Mouse (Mus musculus): ENCODE data around the gene Ranbp2. TPM values are rescaled to one million over a fixed set of nuclear protein-coding genes. Genes with fewer than 3 reads are reported as not detected.

Gene Ranbp2
- polyA plus RNA-seq, 1 experiment from 2014 or later = 26.8 TPM

- H3K4me1 ChIP-seq (ENCODE audit: control insufficient read depth in 2 of 2, insufficient read depth in 2 of 2, low read length in 2 of 2) = peaks cover 0 to 3% of the 10 kb centered on the region in 2 experiments; a peak in 1 of 4 replicates
- no peak overlapping the region for H3K4me3 ChIP-seq (ENCODE audit: control insufficient read depth in 1 of 2, insufficient read depth in 1 of 2, low read depth in 1 of 2, low read length in 2 of 2)
- H3K9me3 ChIP-seq (ENCODE audit: control insufficient read depth, low read length) = no peaks in the 10 kb centered on the region
- no peak overlapping the region for H3K4me2 ChIP-seq (ENCODE audit: low read length)
- no peaks in the 10 kb centered on the region for H3K27me3 ChIP-seq (ENCODE audit: control insufficient read depth, insufficient read depth, low read length)
- H3K27ac ChIP-seq (replicated peaks in 1 of 2; ENCODE audit: control insufficient read depth in 1 of 2, insufficient read depth in 1 of 2, low read depth in 2 of 2, low read length in 2 of 2) = no peak overlapping the region
- WGBS = 95% methylated on average over 1 of the region's 1 CpGs
- no peak for ATAC-seq (ENCODE audit: insufficient number of reproducible peaks, insufficient read depth, low FRiP score, low read depth)
- H3K9ac ChIP-seq (ENCODE audit: low read length) = no peak overlapping the region
- H3K36me3 ChIP-seq (ENCODE audit: control insufficient read depth, insufficient read depth, low read length) = peaks cover 93% of the 10 kb centered on the region
Measured at GRCm38 (mm10) chr10:58459896-58460295, 13.2 kb downstream of the Ranbp2 start.

GRCm38 (mm10) chr10:58477086-58477755 lies 30.5 kb downstream of the Ranbp2 start:
- 90% methylated on average over 5 of the region's 5 CpGs for WGBS
- no peak overlapping the region for H3K9ac ChIP-seq (ENCODE audit: low read length)
- H3K9me3 ChIP-seq (ENCODE audit: control insufficient read depth, low read length) = no peaks in the 10 kb centered on the region
- no peaks in the 10 kb centered on the region for H3K4me1 ChIP-seq (ENCODE audit: control insufficient read depth in 2 of 2, insufficient read depth in 2 of 2, low read length in 2 of 2)
- peaks cover 87% of the 10 kb centered on the region for H3K36me3 ChIP-seq (ENCODE audit: control insufficient read depth, insufficient read depth, low read length)
- H3K27me3 ChIP-seq (ENCODE audit: control insufficient read depth, insufficient read depth, low read length) = no peaks in the 10 kb centered on the region
- H3K4me2 ChIP-seq (ENCODE audit: low read length) = no peak overlapping the region
- no peak for ATAC-seq (ENCODE audit: insufficient number of reproducible peaks, insufficient read depth, low FRiP score, low read depth)
- H3K27ac ChIP-seq (replicated peaks in 1 of 2; ENCODE audit: control insufficient read depth in 1 of 2, insufficient read depth in 1 of 2, low read depth in 2 of 2, low read length in 2 of 2) = no peak overlapping the region
- no peak overlapping the region for H3K4me3 ChIP-seq (ENCODE audit: control insufficient read depth in 1 of 2, insufficient read depth in 1 of 2, low read depth in 1 of 2, low read length in 2 of 2)

- no peaks in the 10 kb centered on the region for H3K9me3 ChIP-seq (ENCODE audit: control insufficient read depth, low read length)
- no peak for ATAC-seq (ENCODE audit: insufficient number of reproducible peaks, insufficient read depth, low FRiP score, low read depth)
- no peaks in the 10 kb centered on the region for H3K27me3 ChIP-seq (ENCODE audit: control insufficient read depth, insufficient read depth, low read length)
- H3K4me1 ChIP-seq (ENCODE audit: control insufficient read depth in 2 of 2, insufficient read depth in 2 of 2, low read length in 2 of 2) = no peaks in the 10 kb centered on the region
- no peak overlapping the region for H3K4me2 ChIP-seq (ENCODE audit: low read length)
- 89% methylated on average over 2 of the region's 2 CpGs for WGBS
- no peak overlapping the region for H3K27ac ChIP-seq (replicated peaks in 1 of 2; ENCODE audit: control insufficient read depth in 1 of 2, insufficient read depth in 1 of 2, low read depth in 2 of 2, low read length in 2 of 2)
- no peak overlapping the region for H3K4me3 ChIP-seq (ENCODE audit: control insufficient read depth in 1 of 2, insufficient read depth in 1 of 2, low read depth in 1 of 2, low read length in 2 of 2)
- H3K9ac ChIP-seq (ENCODE audit: low read length) = no peak overlapping the region
- peaks cover 88% of the 10 kb centered on the region for H3K36me3 ChIP-seq (ENCODE audit: control insufficient read depth, insufficient read depth, low read length)
Measured at GRCm38 (mm10) chr10:58478071-58478578, 31.4 kb downstream of the Ranbp2 start.

- WGBS = 94% methylated on average over 4 of the region's 4 CpGs
- Histone ChIP-seq H3K36me3 (ENCODE audit: control insufficient read depth, insufficient read depth, low read length) (peaks cover 90% of the 10 kb centered on the region), H3K4me3 (ENCODE audit: control insufficient read depth in 1 of 2, insufficient read depth in 1 of 2, low read depth in 1 of 2, low read length in 2 of 2) (no peak overlapping the region), H3K27ac (replicated peaks in 1 of 2; ENCODE audit: control insufficient read depth in 1 of 2, insufficient read depth in 1 of 2, low read depth in 2 of 2, low read length in 2 of 2) (no peak overlapping the region), H3K27me3 (ENCODE audit: control insufficient read depth, insufficient read depth, low read length) (no peaks in the 10 kb centered on the region), H3K9me3 (ENCODE audit: control insufficient read depth, low read length) (no peaks in the 10 kb centered on the region), H3K9ac (ENCODE audit: low read length) (no peak overlapping the region), H3K4me2 (ENCODE audit: low read length) (no peak overlapping the region), H3K4me1 (ENCODE audit: control insufficient read depth in 2 of 2, insufficient read depth in 2 of 2, low read length in 2 of 2) (no peaks in the 10 kb centered on the region)
- no peak for ATAC-seq (ENCODE audit: insufficient number of reproducible peaks, insufficient read depth, low FRiP score, low read depth)
Measured at GRCm38 (mm10) chr10:58479954-58480490, 33.3 kb downstream of the Ranbp2 start.

GRCm38 (mm10) chr10:58491031-58491430 lies 44.3 kb downstream of the Ranbp2 start:
- Histone ChIP-seq H3K9ac (ENCODE audit: low read length) (no peak overlapping the region), H3K4me1 (ENCODE audit: control insufficient read depth in 2 of 2, insufficient read depth in 2 of 2, low read length in 2 of 2) (no peaks in the 10 kb centered on the region), H3K27me3 (ENCODE audit: control insufficient read depth, insufficient read depth, low read length) (no peaks in the 10 kb centered on the region), H3K9me3 (ENCODE audit: control insufficient read depth, low read length) (no peaks in the 10 kb centered on the region), H3K36me3 (ENCODE audit: control insufficient read depth, insufficient read depth, low read length) (peaks cover 89% of the 10 kb centered on the region), H3K4me2 (ENCODE audit: low read length) (no peak overlapping the region), H3K27ac (replicated peaks in 1 of 2; ENCODE audit: control insufficient read depth in 1 of 2, insufficient read depth in 1 of 2, low read depth in 2 of 2, low read length in 2 of 2) (no peak overlapping the region), H3K4me3 (ENCODE audit: control insufficient read depth in 1 of 2, insufficient read depth in 1 of 2, low read depth in 1 of 2, low read length in 2 of 2) (no peak overlapping the region)
- no peak for ATAC-seq (ENCODE audit: insufficient number of reproducible peaks, insufficient read depth, low FRiP score, low read depth)
- 66% methylated on average over 5 of the region's 5 CpGs for WGBS

- Histone ChIP-seq H3K4me3 (ENCODE audit: control insufficient read depth in 1 of 2, insufficient read depth in 1 of 2, low read depth in 1 of 2, low read length in 2 of 2) (no peak overlapping the region), H3K27me3 (ENCODE audit: control insufficient read depth, insufficient read depth, low read length) (no peaks in the 10 kb centered on the region), H3K9me3 (ENCODE audit: control insufficient read depth, low read length) (no peaks in the 10 kb centered on the region), H3K4me1 (ENCODE audit: control insufficient read depth in 2 of 2, insufficient read depth in 2 of 2, low read length in 2 of 2) (peaks cover 0 to 9% of the 10 kb centered on the region in 2 experiments; a peak in 3 of 4 replicates), H3K4me2 (ENCODE audit: low read length) (no peak overlapping the region), H3K36me3 (ENCODE audit: control insufficient read depth, insufficient read depth, low read length) (peaks cover 50% of the 10 kb centered on the region), H3K9ac (ENCODE audit: low read length) (no peak overlapping the region), H3K27ac (replicated peaks in 1 of 2; ENCODE audit: control insufficient read depth in 1 of 2, insufficient read depth in 1 of 2, low read depth in 2 of 2, low read length in 2 of 2) (no peak overlapping the region)
- ATAC-seq (ENCODE audit: insufficient number of reproducible peaks, insufficient read depth, low FRiP score, low read depth) = no peak
- WGBS = 78% methylated on average over 2 of the region's 2 CpGs
Measured at GRCm38 (mm10) chr10:58495637-58496036, 48.9 kb downstream of the Ranbp2 start.

- Histone ChIP-seq H3K27me3 (ENCODE audit: control insufficient read depth, insufficient read depth, low read length) (no peaks in the 10 kb centered on the region), H3K27ac (replicated peaks in 1 of 2; ENCODE audit: control insufficient read depth in 1 of 2, insufficient read depth in 1 of 2, low read depth in 2 of 2, low read length in 2 of 2) (peak overlapping the region in 1 of 2 experiments; percentile 90; a peak in 1 of 4 replicates), H3K9ac (ENCODE audit: low read length) (no peak overlapping the region), H3K4me2 (ENCODE audit: low read length) (peak overlapping the region; percentile 82; the same call in 1 of the 2 replicates), H3K36me3 (ENCODE audit: control insufficient read depth, insufficient read depth, low read length) (peaks cover 39% of the 10 kb centered on the region), H3K9me3 (ENCODE audit: control insufficient read depth, low read length) (no peaks in the 10 kb centered on the region), H3K4me1 (ENCODE audit: control insufficient read depth in 2 of 2, insufficient read depth in 2 of 2, low read length in 2 of 2) (peaks cover 0 to 9% of the 10 kb centered on the region in 2 experiments; a peak in 3 of 4 replicates), H3K4me3 (ENCODE audit: control insufficient read depth in 1 of 2, insufficient read depth in 1 of 2, low read depth in 1 of 2, low read length in 2 of 2) (no peak overlapping the region)
- ATAC-seq (ENCODE audit: insufficient number of reproducible peaks, insufficient read depth, low FRiP score, low read depth) = no peak
Measured at GRCm38 (mm10) chr10:58496732-58497131, 50.0 kb downstream of the Ranbp2 start.
